Mouse (Mus musculus) heart, postnatal 25 days (tissue): ENCODE measurements around the gene Hemgn. TPM values are rescaled to one million over a fixed set of nuclear protein-coding genes. Genes with fewer than 3 reads are reported as not detected.

ENCODE experiments used
- DNase-seq: peaks from one replicate; pipeline ENCODE4 v3.0.0; 2022; ENCODE audit warnings: low spot score
- intact Hi-C: fragments of 180-260 bp; cut with DNase I; formaldehyde crosslinking; loops from one replicate; pipeline ENCODE4 v1.15.1; 2025
- total RNA-seq, 2 experiments: library from RNA; stranded (reverse); gene quantifications; 2 replicates each; pipeline ENCODE4 v1.2.3; 2021

Hemgn gene
- total RNA-seq, 2 experiments from 2014 or later = 0.18 to 0.42 TPM

DNA sequence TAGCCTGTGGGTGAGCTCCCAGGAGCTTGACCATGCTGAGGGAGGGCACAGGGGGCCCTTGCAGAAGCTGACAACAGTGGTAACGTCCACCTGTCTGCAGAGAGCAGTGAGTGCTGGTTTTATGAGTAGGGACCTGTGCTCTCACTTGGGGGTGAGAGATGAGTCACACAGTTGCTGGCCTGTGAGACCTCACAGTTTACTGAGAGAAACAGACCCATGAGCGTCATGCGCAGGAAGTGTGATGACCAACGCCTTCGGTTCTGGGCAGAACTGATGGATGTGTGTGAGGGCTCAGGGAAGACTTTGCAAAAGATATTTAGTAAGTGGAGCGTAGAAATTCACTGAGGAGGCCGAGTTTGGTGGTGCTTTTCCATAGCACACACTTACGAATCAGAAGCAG, 9.3 kb upstream of the Hemgn start:
- intact Hi-C loops = no loop called here
- DNase-seq = no peak

DNA sequence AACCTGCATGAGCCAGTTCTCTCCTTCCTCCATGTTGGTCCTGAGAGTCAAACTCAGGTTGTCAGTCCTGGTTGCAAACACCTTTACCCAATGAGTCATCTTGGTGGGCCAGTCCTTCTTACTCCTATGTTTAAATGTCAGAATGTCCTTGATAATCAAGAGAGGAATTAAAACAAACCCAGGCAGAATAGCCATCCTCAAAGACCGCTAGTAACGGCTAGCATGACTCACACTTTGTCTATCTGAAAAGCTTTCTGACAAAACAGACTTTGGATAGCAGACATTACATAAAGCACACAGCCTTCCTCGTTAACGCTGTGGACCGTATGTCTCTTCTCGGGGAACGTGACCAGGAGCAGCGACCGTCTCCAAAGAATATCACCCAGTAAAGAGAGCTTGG, 5.5 kb upstream of the Hemgn start:
- DNase-seq = no peak
- intact Hi-C loops = no loop called here

DNA sequence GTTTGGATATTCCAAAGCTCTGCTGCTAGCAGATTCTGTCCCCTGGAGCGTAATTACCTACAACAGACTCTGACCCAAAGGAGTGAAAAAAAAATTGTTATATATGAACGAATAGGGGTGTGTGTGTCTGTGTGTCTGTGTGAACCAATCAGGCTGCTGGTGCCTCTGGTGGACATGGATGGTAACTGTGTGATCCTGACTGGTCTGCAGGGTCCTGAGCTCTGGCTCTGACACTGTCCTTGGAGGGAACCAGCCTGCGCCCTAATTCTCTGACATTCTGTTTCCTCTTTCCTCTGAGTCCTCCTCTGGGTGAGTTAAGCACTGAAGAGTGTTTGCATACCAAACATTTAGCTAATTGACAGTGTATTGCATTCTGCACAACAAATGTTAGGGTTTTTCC, 4.2 kb upstream of the Hemgn start:
- intact Hi-C loops = no loop called here
- DNase-seq = no peak

DNA sequence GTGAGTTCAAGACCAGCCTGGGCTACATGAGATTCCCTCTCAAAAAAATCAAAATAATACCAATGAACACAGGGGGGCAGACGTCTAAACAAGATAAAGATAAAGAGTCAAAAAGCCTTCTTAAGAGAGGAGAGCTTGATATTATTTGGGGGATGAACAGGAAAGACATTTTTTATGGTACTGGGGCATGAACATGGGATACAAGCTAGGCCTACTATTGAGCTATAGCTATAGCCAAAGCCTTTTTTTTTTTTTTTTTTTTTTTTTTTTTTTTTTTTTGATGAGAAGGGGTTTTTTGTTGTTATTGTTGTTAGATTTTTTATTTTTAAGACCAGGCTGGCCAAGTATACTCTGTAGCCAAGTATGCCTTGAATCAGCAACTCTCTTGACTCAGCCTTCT, 1.2 kb downstream of the Hemgn start:
- intact Hi-C loops = no loop called here
- no peak for DNase-seq

DNA sequence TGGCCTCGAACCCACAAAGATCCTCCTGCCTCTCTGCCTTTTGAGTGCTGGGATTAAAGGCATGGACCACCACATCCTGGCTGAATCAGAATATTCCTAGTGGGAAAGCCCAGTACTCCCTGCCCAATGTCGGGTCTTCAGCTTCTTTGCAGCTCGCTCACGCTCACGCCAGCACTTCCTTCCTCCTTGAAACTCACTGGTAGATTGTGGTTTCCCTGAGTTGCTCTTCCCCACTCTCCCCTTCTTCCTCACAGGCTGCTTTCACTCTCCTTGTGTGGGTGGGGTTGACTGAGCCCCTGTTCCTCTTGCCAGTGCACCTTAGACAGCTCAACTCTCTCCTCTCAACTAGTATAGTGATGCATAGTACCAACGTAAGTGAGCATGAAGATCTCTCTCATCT, 1.8 kb downstream of the Hemgn start:
- no peak for DNase-seq
- intact Hi-C loops = no loop called here

DNA sequence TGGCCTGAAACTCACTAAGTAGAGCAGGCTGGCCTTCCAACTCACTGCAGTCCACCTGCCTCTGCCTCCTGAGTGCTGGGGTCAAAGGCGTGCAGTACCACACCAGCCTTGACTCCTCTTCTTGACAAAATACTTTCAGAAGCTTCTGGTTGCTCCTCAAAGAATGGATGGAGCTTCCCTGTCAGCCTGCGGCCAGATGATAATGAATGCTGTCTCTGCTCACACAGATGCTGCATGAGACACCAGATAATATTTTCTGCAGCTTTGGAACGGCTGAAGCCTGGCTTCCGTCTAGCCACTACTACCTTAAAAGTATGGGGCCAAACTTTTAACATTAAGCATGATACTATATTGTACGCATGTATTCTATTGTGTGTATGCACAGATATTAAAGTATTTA, 2.6 kb downstream of the Hemgn start:
- no peak for DNase-seq
- intact Hi-C loops = no loop called here

DNA sequence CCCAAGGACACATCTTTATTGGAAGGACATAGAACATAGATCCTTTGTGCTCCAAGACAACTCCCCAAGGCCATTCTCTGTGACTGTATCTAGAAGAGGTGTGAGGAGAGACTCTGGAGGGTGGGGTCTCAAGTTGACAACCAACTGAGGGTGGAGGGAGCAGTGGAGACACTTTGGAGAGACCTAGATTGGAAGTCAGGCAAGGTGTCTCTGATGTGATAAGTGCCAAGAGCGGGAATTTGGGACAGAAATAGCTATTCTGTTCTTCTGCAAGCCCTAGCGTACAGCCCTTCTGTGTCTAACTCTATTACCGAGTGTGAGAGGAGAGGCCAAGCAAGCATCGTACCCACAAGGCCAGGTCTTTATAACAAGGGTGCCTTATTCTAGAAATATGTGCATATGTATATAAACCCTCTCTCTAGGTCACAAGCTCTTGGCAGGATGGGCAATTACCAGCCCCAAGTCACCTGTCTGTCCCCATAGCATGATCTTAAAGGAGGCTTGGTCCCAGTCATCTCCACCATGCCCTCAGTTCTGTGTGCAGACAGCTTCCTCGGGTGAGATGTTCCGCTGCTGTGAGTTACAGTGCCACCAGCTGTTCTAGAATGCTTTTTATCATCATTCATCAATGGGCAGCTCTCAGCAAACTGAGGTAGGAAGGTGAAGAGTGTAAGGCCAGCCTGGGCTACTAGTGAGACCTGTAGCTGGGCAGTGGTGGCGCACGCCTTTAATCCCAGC, 6.2 kb downstream of the Hemgn start:
- intact Hi-C loops = no loop called here
- DNase-seq = no peak

DNA sequence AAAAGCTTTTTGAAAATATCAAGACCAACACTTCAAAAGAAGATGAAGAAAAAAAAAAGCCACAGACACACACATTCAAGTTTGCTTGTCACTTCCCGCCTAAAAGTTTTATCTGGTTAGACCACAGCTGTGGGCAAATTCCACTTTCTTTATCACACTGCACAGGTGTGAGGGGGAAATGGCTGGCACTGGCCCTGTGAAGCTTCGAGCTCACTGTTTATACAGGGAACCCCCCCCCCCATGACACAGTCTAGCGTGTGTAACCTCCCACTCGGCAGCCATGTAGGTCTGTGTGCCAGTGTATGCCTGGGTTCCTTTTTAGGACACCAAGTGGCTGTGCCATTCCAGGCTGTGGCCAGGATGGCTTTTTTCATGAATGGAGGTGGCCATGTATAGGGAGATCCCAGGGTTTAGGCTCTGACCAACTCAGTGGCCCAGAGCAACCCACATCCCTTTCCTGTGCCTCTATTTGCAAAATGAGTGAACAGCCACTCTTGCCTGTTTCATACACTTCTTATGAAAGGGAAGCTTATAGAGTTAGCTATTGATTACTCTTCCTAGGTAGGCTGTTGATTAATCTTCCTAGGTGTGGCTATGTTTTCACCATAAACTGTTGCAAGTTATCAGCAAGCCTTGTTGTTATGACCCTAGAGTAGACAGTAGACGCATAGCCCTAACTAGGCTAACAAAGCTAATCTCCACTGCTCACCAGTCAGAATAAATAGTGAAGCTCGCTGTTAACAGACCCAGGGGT, 9.1 kb downstream of the Hemgn start:
- no peak for DNase-seq
- intact Hi-C loops = no loop called here

DNA sequence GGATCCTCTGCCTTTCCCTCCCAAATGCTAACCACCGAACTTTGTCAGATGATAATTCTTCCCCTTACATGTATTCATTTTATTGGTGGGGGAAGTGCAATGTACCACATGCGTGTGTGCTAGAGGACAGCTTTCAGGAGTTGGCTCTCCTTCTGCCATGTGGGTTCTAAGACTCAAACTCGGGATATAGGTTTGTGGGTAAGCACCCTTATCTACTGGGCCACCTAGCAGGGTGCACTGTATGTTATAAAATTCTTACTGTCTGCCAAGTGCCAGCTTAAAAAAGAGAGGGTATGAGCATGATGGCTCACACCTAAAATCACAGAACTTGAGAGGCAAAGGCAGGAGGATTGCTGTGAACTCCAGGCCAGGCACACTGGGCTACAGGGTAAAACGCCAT, 14.5 kb downstream of the Hemgn start:
- intact Hi-C loops = no loop called here
- DNase-seq = no peak

DNA sequence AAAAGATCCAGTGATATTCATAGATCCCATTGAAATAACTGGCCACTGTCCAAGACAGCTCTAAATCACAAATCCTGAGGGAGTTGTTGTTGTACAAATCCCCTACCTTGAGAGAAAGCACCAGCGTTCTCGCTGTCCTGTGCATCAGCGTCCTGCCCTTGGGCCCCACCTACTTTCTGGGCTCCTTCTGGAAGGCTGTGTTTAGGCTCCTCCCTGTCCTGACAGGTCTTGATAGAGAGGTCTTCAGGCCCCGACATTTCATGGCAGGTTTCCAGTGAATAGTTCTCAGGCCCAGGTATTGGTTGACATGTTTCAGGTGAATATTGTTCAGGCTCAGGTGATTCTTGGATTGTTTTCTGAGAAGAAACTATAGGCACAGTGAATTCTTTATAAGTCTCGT, 17.6 kb downstream of the Hemgn start:
- intact Hi-C loops = no loop called here
- no peak for DNase-seq

DNA sequence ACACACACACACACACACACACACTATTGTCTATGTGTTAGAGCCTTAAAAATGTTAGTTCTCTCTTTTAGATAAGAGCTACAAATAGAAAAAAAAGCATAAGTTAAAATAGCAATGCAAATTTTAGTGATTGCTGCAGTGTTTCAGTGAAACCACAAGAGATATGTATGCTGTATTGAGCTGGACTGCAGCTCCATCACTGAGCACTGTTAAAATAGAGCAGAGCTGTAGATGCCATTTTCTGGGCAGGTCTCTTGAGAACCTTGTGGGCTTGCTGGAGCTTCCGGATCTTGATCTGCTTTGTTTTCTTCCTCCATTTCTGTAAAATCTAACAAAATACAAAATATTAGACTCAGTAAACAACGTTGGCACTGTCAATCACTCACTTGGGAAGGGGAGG, 18.9 kb downstream of the Hemgn start:
- DNase-seq = no peak
- intact Hi-C loops = no loop called here

DNA sequence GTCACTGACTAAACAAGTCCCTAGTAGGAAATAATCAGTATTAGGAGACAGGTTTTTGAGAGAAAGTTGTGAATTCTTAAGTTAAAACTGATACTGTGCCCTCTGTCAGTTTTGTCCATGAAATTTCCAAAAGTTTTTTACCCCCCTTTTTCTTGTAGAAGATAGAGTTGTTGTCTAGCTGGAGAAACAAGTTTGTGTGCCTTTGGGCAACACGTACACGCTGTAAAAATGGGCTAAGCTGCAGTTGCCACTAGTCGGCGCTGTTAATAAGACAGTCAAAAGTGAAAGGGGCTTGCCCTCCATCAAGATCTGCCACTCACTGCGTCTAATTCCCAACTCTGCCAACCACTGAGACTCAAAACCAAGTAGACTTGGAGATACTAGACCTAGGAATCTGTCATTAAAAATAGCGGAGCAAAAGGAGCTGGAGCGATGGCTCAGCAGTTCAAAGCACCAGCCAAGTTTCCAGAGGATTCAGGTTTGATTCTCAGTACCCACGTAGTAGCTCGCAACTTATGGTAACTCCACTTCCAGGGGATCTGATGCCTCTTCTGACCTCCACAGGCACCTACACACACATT, 22.8 kb downstream of the Hemgn start:
- intact Hi-C loops = no loop called here
- DNase-seq = peak; percentile 13

DNA sequence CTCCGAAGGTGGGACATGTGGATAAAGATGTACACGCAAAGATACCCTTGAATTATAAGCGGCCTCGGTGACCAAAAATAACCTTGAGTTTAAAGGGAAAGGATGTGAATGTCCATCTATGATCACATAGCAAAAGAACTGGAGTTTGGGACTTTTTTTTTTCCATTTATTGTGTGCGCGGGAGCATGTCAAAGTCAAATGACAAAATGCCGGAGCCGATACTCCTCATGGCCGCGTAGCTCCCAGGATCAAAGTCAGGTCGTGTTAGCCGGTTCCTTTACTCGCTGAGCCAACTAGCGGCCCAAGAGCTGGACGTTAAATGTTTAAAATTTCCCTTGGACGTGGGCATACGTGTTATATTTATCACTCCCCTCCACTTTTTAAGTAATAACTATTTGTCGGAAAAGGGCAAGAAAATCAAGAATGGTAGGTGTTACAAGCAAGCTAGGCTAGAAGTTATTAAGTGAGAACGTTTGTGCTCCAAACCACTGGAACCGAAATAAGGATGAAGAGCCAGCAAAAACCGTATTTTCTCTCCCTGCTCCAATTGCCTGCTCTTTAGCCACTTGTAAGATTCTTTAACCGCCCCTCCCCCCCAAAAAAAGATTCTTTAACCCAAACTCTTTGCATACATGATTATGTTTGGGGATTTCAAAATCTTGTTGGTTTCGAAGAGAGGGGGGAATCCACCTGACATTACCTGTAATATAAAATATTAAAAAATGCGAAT, 23.5 kb downstream of the Hemgn start:
- no peak for DNase-seq
- intact Hi-C loops = loop anchor here (1.0 to 5.0 kb wide), 2 partner anchors 63 to 268 kb away; no protein-coding TSS in a partner anchor

DNA sequence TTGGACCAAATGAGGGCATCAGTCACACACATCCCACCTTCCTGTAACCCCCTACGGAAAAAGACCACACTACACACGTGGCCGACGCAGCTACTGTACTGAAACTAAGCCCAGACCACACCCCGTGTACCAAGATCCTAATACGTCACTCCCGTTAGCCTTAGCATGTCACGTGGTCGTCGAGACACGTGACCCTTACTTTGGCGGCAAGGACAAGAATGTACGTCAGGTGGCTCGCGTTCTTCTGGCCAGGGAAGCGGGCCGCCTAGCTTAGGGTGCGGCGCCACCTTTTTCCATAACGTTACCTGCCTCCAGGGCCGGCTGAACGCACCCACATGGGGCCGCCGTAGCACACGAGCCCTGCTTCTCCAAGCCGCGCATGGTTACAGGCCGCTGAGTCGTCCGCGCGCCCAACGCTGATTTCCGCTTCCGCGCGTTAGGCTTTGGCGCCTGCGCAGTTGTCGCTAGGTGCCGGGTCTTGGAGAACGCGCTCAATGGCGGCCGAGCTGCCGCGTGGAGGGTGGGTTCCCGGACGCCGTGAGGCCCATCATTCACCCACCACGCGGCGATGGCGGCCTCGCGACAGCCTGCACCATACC, 24.2 kb downstream of the Hemgn start, which contains the start of gene Trmo:
Gene Trmo (minus strand): TSS at position 425 of the 599 bp plus-strand sequence.
- intact Hi-C loops = loop anchor here (1.0 to 5.0 kb wide), 2 partner anchors 63 to 268 kb away; no protein-coding TSS in a partner anchor
- peak; percentile 87 for DNase-seq

DNA sequence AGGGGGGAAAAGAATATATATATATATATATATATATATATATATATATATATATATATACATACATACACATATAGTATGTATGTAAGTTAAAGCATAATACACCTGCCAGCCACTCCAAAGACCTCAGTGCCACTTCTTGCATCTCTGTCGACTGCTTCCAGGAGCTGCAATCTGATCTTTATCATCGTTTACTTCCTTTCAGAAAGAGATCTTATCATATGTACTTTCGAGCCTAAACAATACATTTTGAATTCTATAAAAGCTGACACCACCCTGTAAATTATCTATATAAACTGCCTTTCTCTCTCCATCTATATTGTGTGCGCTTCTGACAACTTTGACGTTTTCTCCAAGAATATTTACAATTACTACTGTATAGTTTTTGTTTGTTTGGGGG, 24.8 kb downstream of the Hemgn start:
- intact Hi-C loops = loop anchor here (5.0 kb wide), 1 partner anchor 269 kb away; no protein-coding TSS in a partner anchor
- no peak for DNase-seq

DNA sequence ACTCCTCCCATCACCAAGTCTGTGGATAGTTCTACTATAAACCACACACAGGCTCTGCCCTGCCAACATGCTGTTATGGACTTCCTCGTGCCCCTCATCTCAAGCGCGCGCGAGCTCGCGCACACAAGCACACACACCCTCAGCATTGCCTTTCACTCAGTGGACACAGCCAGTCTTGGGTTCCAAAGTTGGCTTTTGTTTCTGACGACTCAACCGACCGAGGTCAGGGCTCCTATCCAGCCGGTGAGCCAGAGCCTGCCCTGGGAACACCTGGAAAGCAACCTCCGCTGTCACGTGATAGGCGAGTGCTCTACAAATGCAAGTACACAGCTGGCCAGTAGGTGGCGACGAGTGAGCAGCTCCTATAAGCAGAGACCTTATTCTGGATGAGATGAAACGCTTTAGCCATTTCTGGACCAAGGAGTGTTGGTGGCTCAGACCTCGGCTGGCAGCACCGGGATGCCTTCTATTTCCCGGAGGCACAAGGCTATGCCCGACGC, 38.4 kb downstream of the Hemgn start:
- DNase-seq = peak; percentile 41
- intact Hi-C loops = loop anchor here (2.0 to 5.0 kb wide), 2 partner anchors 68 to 172 kb away; no protein-coding TSS in a partner anchor

DNA sequence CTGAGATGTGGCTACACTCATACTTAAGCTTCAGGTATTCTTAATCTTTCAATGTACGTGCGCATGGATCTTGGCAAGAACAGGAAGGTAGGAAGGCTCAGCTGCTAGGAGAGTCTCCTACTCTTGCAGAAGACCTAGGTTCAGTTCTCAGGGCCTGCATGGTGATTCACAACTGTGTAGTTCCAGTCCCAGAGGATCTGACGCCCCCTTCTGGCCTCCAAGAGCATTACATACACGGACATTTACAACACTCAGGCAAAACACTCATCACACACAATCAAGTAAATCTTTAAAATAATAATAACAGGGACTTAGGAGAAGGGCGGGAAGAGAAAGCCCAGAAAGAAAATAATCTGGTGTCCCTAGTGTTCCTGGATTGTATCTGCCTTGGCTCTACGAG, 38.9 kb downstream of the Hemgn start:
- no peak for DNase-seq
- intact Hi-C loops = loop anchor here (2.0 kb wide), 1 partner anchor 172 kb away; no protein-coding TSS in a partner anchor

DNA sequence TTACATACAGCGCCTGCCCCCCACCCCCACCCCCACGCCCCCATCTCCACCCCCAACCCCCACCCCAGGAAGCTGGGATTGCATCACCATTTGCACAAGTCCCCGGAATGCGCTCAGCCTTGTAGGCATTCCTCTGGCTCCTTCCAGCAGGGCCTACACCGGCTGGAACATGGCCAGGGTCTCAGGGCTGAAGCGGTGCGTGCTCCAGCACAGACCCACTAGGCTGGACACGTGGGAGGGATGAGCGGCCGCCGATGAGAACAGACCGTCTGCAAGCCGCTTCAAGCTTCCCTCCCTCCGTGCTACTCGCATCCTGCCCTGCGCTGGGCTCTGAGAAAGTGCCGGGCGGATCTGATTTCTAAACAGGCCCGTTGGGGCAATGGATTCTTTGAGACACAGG, 42.3 kb downstream of the Hemgn start:
- peak; percentile 38 for DNase-seq
- intact Hi-C loops = no loop called here

DNA sequence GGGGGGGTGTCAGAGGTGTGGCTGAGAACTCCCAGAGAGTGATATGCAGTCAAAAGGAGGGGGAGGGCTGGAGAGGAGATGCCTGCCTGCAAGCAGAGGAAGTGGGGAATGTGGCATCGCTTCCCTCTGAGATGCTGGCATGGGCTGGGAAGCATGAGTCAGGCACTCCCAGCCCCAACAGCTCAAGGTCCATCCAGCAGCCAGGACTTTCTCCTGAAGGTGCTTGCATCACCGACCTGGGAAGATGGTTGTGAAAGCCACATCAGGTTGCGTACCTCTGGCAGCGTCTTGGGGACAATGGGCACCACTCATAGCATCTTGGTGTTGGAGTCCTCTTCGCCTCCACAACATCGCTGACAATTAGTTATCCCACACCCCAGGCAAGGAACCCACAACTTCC, 42.9 kb downstream of the Hemgn start:
- no peak for DNase-seq
- intact Hi-C loops = no loop called here

DNA sequence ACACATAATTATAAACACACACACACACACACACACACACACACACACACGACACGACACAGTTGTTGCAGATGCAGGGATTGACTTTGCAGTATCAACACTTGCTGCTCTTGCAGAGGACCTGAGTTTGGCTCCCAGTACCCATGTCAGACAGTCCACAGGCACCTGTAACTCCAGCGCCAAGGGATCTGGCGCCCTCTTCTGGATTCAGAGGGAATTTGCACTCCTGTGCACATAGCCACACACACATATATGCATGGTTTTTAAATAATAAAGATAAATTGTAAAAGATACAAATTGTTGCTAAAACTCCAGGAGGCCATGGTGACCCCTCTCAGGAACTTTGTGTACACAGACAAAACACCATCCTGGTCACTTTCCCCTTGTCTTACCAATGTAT, 44.2 kb downstream of the Hemgn start:
- DNase-seq = no peak
- intact Hi-C loops = no loop called here
